Mouse (Mus musculus): ENCODE results near the gene Lrrc8d.
A peak's percentile ranks its signal among the peaks of the same experiment; 100 is the strongest.
"Not testable (repeated sequence)": the region's sequence is repeated elsewhere in the genome, so short reads cannot be mapped to it uniquely, and the experiment has no call there.

Gene Lrrc8d

DNA sequence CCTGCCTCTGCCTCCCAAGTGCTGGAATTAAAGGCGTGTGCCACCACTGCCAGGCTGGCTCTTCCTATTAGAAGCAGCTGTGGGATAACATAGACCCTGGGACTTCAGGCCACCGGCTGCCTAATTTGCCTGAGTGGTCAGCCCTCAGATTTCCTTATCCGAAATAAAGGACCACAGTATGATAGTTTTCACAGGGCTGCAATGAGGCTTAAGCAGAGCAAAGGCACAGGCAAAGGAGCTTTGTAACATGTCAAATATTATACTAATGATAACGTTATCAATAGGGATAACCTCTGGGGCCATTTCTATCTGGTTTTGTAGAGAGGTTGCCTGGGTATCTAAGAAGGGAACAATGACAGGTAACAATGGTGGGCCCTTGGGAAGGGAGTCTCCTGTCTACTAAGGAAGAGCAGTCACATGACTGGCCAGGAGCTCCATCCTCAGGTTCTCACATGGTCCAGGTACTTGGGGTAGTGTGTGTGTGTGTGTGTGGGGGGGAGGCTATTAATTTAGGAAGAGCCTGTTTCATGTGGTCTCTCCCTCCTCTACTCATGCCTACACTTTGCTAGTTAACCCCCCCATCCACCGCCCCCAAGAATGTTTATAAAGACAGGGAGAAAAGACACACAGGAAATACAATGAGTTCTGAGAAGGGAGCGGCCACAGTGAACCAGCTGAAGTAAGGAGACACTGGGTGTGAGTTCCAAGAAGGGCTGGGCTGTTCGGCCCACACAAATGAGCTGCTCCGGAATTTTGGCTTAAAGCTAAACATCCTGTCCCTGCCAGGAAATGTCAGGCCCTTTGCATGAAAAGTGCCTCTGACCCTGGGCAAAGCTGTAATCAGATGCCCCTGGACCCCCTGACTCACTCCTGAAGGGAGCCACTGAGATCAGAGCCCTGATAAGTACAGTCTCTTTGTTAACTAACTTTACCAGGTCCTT is 159.3 kb downstream of the Lrrc8d start:
- DNase-seq (ENCODE audit: low read depth) = peak; percentile 48

- DNase-seq (ENCODE audit: low read depth) = no peak
Observed at GRCm38 (mm10) chr5:105859716-105860460, 160.1 kb downstream of the Lrrc8d start.

DNA sequence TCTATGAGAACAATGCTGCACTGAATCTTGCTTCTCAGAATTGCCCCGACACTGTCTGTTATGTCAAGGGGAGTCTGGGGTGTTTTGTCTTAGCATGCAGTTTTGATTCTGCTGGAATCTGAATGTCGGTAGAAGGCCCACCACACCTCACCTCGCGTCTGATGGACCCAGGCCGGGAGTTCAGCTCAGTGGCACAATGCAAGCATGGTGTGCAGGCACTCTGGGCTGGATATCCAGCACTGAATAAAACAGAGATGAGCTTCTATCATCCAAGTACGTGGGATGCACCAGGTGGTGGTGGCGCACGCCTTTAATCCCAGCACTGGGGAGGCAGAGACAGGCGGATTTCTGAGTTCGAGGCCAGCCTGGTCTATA is 160.7 kb downstream of the Lrrc8d start:
- DNase-seq (ENCODE audit: low read depth) = no peak

DNA sequence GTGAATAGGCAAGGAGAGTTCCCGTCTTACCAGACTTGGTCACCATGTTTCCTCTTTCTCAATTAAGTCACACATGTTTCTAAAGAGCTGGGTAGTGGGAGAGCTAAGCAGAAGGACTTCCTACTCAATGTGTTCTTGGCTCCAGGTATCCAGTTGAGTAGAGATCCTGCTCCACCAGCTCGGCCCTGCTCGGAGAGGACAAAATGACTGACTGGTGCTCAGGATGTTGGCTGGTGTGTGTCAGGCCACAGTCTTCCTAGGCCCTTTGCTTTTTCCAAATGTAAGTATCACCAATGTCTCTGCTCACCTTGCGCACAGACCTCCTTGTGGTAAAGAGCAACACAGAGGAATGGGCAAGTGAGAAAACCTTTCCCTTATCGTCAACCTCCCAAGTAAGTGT is 161.8 kb downstream of the Lrrc8d start:
- DNase-seq (ENCODE audit: low read depth) = no peak

DNA sequence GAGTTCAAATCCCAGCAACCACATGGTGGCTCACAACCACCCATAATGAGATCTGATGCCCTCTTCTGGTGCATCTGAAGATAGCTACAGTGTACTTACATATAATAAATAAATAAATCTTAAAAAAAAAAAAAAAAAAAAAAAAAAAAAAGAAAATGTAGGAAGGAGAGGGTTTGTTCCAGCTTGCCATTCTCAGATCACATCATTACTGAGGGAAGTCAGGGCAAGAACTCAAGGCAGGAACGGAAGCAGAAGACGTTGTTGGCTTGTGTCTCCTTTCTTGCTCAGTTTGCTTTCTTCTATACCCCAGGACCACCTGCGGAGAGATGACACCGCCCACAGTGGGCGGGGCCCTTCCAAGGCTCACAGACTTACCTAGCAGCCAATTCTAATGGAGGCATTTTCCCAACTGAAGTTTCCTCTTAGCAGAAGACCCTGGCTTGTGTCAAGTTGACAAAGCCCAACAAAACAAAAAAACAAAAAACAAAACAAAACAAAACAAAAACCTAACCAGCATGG is 165.4 kb downstream of the Lrrc8d start:
- not testable (repeated sequence) for DNase-seq (ENCODE audit: low read depth)

DNA sequence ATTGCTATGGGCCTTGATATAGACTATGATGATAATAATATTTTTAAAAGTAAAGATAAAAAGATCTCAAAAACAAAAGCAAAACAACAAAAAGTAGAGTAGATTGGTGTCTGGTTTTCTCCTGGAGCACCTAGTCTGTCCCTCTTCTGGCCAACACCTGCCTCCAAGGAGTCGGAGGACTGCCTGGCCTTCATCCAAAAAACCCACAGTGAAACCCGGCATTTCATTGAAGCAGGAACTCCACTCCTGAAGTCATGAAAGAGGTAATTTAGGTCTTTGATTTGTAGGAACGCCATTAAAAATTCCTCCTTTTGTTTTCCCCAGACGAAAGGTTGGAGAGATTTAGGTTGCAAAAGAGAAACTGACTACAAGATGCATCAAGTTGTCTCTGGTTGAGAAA is 167.7 kb downstream of the Lrrc8d start:
- no peak for DNase-seq (ENCODE audit: low read depth)

- no peak for DNase-seq (ENCODE audit: low read depth)
Observed at GRCm38 (mm10) chr5:105867841-105868447, 168.2 kb downstream of the Lrrc8d start.

- peak; percentile 59 for DNase-seq (ENCODE audit: low read depth)
Observed at GRCm38 (mm10) chr5:105868593-105868992, 168.8 kb downstream of the Lrrc8d start.

DNA sequence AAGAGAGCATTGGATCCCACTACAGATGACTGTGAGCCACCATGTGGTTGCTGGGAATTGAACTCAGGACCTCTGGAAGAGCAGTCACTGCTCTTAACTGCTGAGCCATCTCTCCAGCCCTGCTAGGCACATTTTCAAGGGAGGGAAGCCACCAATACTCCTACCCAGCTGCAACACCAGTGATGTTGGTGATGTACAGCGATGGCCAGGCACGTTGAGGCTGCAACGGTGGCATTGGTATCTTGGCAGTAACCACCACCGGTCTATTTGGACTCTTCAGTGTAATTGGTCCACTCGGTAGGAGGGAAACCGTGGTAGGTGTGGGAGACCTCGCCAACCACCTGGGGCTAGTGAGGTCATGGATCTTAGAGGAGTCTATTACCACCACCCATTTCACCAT is 170.0 kb downstream of the Lrrc8d start:
- no peak for DNase-seq (ENCODE audit: low read depth)

DNA sequence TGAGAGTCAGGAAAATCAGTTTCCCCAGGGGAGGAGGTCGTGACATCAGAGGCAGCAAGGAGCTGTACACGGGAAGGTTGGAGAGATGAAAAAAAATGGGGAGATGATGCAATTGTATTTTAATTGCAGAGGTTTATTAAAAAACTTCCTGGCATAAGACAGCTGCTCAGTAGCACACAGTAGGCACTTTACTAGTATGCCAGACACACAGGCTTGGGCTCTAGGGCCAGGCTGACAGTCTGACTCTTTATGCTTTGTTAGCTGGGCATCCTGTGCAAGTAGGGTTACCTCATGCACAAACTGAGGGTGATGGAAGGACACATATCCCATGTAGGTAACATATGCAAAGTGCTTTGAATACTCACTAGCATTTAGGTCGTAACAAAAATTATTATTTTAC is 171.4 kb downstream of the Lrrc8d start:
- DNase-seq (ENCODE audit: low read depth) = no peak

- no peak for DNase-seq (ENCODE audit: low read depth)
Observed at GRCm38 (mm10) chr5:105872176-105872575, 172.4 kb downstream of the Lrrc8d start.

GRCm38 (mm10) chr5:105872916-105873315 is 173.1 kb downstream of the Lrrc8d start:
- no peak for DNase-seq (ENCODE audit: low read depth)

GRCm38 (mm10) chr5:105873774-105874173 is 174.0 kb downstream of the Lrrc8d start:
- no peak for DNase-seq (ENCODE audit: low read depth)

- no peak for DNase-seq (ENCODE audit: low read depth)
Observed at GRCm38 (mm10) chr5:105874476-105874875, 174.7 kb downstream of the Lrrc8d start.

GRCm38 (mm10) chr5:105876068-105876924 is 176.5 kb downstream of the Lrrc8d start, which contains the start of gene Zfp326:
Gene Zfp326 (plus strand): TSS chr5:105876565.
- peak; percentile 75 for DNase-seq (ENCODE audit: low read depth)

GRCm38 (mm10) chr5:105876925-105877774 is 177.4 kb downstream of the Lrrc8d start:
- DNase-seq (ENCODE audit: low read depth) = no peak
